ENCODE assay signal across 25 mouse cellular contexts in genomic region chr2:168644855-168645254, GRCm38 (mm10). TPM values are rescaled to one million over a fixed set of nuclear protein-coding genes. Genes with fewer than 3 reads are reported as not detected.
DNase-seq lines count a peak whose midpoint lies in the region; ATAC-seq lines count a peak whose summit lies in the region.
"Had no signal": no experiment of that assay in that cellular context is flagged by ENCODE, and none has a peak within 500 bp of the region (broad histone marks: within the 10 kb centered on the region; RNA-seq: fewer than 3 reads in every experiment).

No protein-coding gene starts in this region.

- H3K27me3 ChIP-seq in heart, embryonic 10.5 days (ENCODE audit: insufficient read depth, poor library complexity, severe bottlenecking), result peaks cover 95% of the 10 kb centered on the region
- no peaks in the 10 kb centered on the region for H3K27me3 ChIP-seq in midbrain, embryonic 10.5 days (ENCODE audit: low read depth, poor library complexity, severe bottlenecking)
- no peaks in the 10 kb centered on the region for H3K27me3 ChIP-seq in midbrain, embryonic 11.5 days (ENCODE audit: control insufficient read depth, insufficient read depth, low read length)
- no peaks in the 10 kb centered on the region for H3K27me3 ChIP-seq in neural tube, embryonic 13.5 days
- no peaks in the 10 kb centered on the region for H3K27me3 ChIP-seq in neural tube, embryonic 15.5 days (replicated peaks)
- H3K27me3 ChIP-seq in embryonic facial prominence, embryonic 10.5 days (replicated peaks; ENCODE audit: low read depth, poor library complexity, severe bottlenecking), result no peaks in the 10 kb centered on the region; the same call in 1 of the 2 replicates
- H3K27me3 ChIP-seq: hindbrain, embryonic 13.5 days had no signal

- H3K9ac ChIP-seq in midbrain, embryonic 11.5 days (ENCODE audit: low read length), result no peak overlapping the region
- H3K9ac ChIP-seq in neural tube, embryonic 13.5 days, result 0 out of 2 replicates have a peak overlapping the region, but pooled peaks have one; percentile 43
- H3K9ac ChIP-seq in neural tube, embryonic 15.5 days (replicated peaks), result no peak overlapping the region
- H3K9ac ChIP-seq: forebrain, embryonic 12.5 days; hindbrain, embryonic 13.5 days had no signal

- ATAC-seq in midbrain, embryonic 11.5 days (ENCODE audit: low FRiP score), result no peak
- ATAC-seq in neural tube, embryonic 13.5 days (ENCODE audit: low read depth), result no peak
- no peak for ATAC-seq in neural tube, embryonic 15.5 days (ENCODE audit: low FRiP score)
- ATAC-seq: CD4-positive, CD25-positive, alpha-beta regulatory T cell, adult 4 months; forebrain, embryonic 16.5 days; hindbrain, embryonic 16.5 days; inflammation-experienced regulatory T-cells, adult 6 months had no signal

- 92% methylated on average over 6 of the region's 6 CpGs for WGBS in heart, embryonic 10.5 days
- 85% methylated on average over 6 of the region's 6 CpGs for WGBS in midbrain, embryonic 10.5 days
- 68% methylated on average over 6 of the region's 6 CpGs for WGBS in midbrain, embryonic 11.5 days
- 40% methylated on average over 6 of the region's 6 CpGs for WGBS in neural tube, embryonic 13.5 days
- 30% methylated on average over 6 of the region's 6 CpGs for WGBS in neural tube, embryonic 15.5 days
- 75% methylated on average over 6 of the region's 6 CpGs for WGBS in embryonic facial prominence, embryonic 10.5 days

- no peak overlapping the region for H3K27ac ChIP-seq in heart, embryonic 10.5 days
- H3K27ac ChIP-seq in midbrain, embryonic 10.5 days (replicated peaks), result peak overlapping the region; percentile 50; the same call in 1 of the 2 replicates
- no peak overlapping the region for H3K27ac ChIP-seq in midbrain, embryonic 11.5 days (ENCODE audit: low read depth, low read length)
- H3K27ac ChIP-seq in neural tube, embryonic 13.5 days (replicated peaks), result no peak overlapping the region
- no peak overlapping the region for H3K27ac ChIP-seq in neural tube, embryonic 15.5 days (replicated peaks)
- H3K27ac ChIP-seq in embryonic facial prominence, embryonic 10.5 days (replicated peaks), result peak overlapping the region; percentile 40; the same call in 1 of the 2 replicates
- H3K27ac ChIP-seq: forebrain, embryonic 12.5 days; heart, adult 2 months; hindbrain, embryonic 13.5 days had no signal

- no peak overlapping the region for H3K4me3 ChIP-seq in heart, embryonic 10.5 days
- no peak overlapping the region for H3K4me3 ChIP-seq in midbrain, embryonic 10.5 days
- H3K4me3 ChIP-seq in midbrain, embryonic 11.5 days (ENCODE audit: low read depth, low read length), result no peak overlapping the region
- no peak overlapping the region for H3K4me3 ChIP-seq in neural tube, embryonic 13.5 days
- H3K4me3 ChIP-seq in neural tube, embryonic 15.5 days (replicated peaks), result no peak overlapping the region
- H3K4me3 ChIP-seq in embryonic facial prominence, embryonic 10.5 days, result no peak overlapping the region
- H3K4me3 ChIP-seq: forebrain, embryonic 12.5 days; heart, adult 2 months; hindbrain, embryonic 13.5 days had no signal

- peak; percentile 74 for DNase-seq in heart, adult 11 months
- DNase-seq in heart, embryonic 10.5 days (ENCODE audit: low spot score), result no peak
- no peak for DNase-seq in midbrain, embryonic 10.5 days (ENCODE audit: low spot score)
- DNase-seq in midbrain, embryonic 11.5 days (ENCODE audit: low spot score, missing footprints), result no peak
- DNase-seq in embryonic facial prominence, embryonic 10.5 days (ENCODE audit: low spot score), result no peak
- DNase-seq in gastrocnemius, adult 18-20 months (ENCODE audit: low spot score), result no peak
- DNase-seq: adrenal gland, adult 2 months; adrenal gland, postnatal 14 days; cerebellum, adult 11-12 months; cerebellum, adult 8-10 months; cerebellum, postnatal 10 days; cerebellum, postnatal 36 days; embryo, embryonic 11 days; gastrocnemius, postnatal 25 days; heart, adult 2 months had no signal

- H3K36me3 ChIP-seq in heart, embryonic 10.5 days, result peaks cover 8% of the 10 kb centered on the region
- H3K36me3 ChIP-seq in midbrain, embryonic 10.5 days, result peaks cover 42% of the 10 kb centered on the region
- no peaks in the 10 kb centered on the region; the same call in 1 of the 2 replicates for H3K36me3 ChIP-seq in midbrain, embryonic 11.5 days (ENCODE audit: control insufficient read depth, insufficient read depth, low read length)
- peaks cover 83% of the 10 kb centered on the region for H3K36me3 ChIP-seq in neural tube, embryonic 13.5 days
- peaks cover 75% of the 10 kb centered on the region for H3K36me3 ChIP-seq in neural tube, embryonic 15.5 days
- peaks cover 2% of the 10 kb centered on the region; the same call in 1 of the 2 replicates for H3K36me3 ChIP-seq in embryonic facial prominence, embryonic 10.5 days (replicated peaks)

- H3K4me1 ChIP-seq in heart, embryonic 10.5 days, result peaks cover 6% of the 10 kb centered on the region; the same call in 1 of the 2 replicates
- peaks cover 21% of the 10 kb centered on the region for H3K4me1 ChIP-seq in midbrain, embryonic 10.5 days
- peaks cover 7% of the 10 kb centered on the region; the same call in 1 of the 2 replicates for H3K4me1 ChIP-seq in midbrain, embryonic 11.5 days (ENCODE audit: control insufficient read depth, insufficient read depth, low read length)
- H3K4me1 ChIP-seq in neural tube, embryonic 13.5 days (replicated peaks), result peaks cover 9% of the 10 kb centered on the region; the same call in 1 of the 2 replicates
- H3K4me1 ChIP-seq in neural tube, embryonic 15.5 days, result no peaks in the 10 kb centered on the region
- H3K4me1 ChIP-seq in embryonic facial prominence, embryonic 10.5 days, result peaks cover 49% of the 10 kb centered on the region

- no peak overlapping the region for H3K4me2 ChIP-seq in midbrain, embryonic 11.5 days
- no peak overlapping the region for H3K4me2 ChIP-seq in neural tube, embryonic 13.5 days
- H3K4me2 ChIP-seq in neural tube, embryonic 15.5 days, result no peak overlapping the region
- H3K4me2 ChIP-seq: forebrain, embryonic 12.5 days; heart, embryonic 11.5 days; hindbrain, embryonic 13.5 days had no signal

- H3K9me3 ChIP-seq in heart, embryonic 10.5 days, result no peaks in the 10 kb centered on the region
- H3K9me3 ChIP-seq in midbrain, embryonic 10.5 days (replicated peaks), result no peaks in the 10 kb centered on the region
- no peaks in the 10 kb centered on the region for H3K9me3 ChIP-seq in midbrain, embryonic 11.5 days (ENCODE audit: control insufficient read depth, low read length)
- no peaks in the 10 kb centered on the region for H3K9me3 ChIP-seq in neural tube, embryonic 13.5 days
- no peaks in the 10 kb centered on the region for H3K9me3 ChIP-seq in neural tube, embryonic 15.5 days (replicated peaks)
- no peaks in the 10 kb centered on the region for H3K9me3 ChIP-seq in embryonic facial prominence, embryonic 10.5 days
- H3K9me3 ChIP-seq: forebrain, embryonic 12.5 days; hindbrain, embryonic 13.5 days had no signal

RNA-seq across cellular contexts. Expression of gene Nfatc2, which starts 43.4 kb away (rescaled TPM):
- polyA plus RNA-seq in heart, embryonic 10.5 days (2016; fragmentation: Nextera tagmentation; extraction: Ambion mirVana), result 2.0 and 4.6 TPM in 2 replicates
- polyA plus RNA-seq in midbrain, embryonic 10.5 days (2016; fragmentation: Nextera tagmentation; extraction: Ambion mirVana), result 0.54 and 0.61 TPM in 2 replicates
- 0.66 and 0.72 TPM in 2 replicates for polyA plus RNA-seq in midbrain, embryonic 11.5 days (2014; fragmentation: Nextera tagmentation; extraction: Ambion mirVana)
- polyA plus RNA-seq in neural tube, embryonic 13.5 days (2015; fragmentation: Nextera tagmentation; extraction: Ambion mirVana), result 1.7 and 1.8 TPM in 2 replicates
- polyA plus RNA-seq in neural tube, embryonic 15.5 days (2015; fragmentation: Nextera tagmentation; extraction: Ambion mirVana), result 4.8 and 5.6 TPM in 2 replicates
- 0.45 and 0.66 TPM in 2 replicates for polyA plus RNA-seq in embryonic facial prominence, embryonic 10.5 days (2016; fragmentation: Nextera tagmentation; extraction: Ambion mirVana)
- total RNA-seq in gastrocnemius, adult 18-20 months (2021), result 10 to 100 TPM; 10.1 to 12.8 TPM
- total RNA-seq: MEL had no signal

Comparison
In these comparisons a context has a peak if more than half of its experiments do, and no peak if none do; other contexts are left out.
1. H3K27ac ChIP-seq: peak in midbrain, embryonic 10.5 days (single experiment) and embryonic facial prominence, embryonic 10.5 days (single experiment); none in heart, embryonic 10.5 days (single experiment), midbrain, embryonic 11.5 days (single experiment), neural tube, embryonic 13.5 days (single experiment) and neural tube, embryonic 15.5 days (single experiment).